Mouse (Mus musculus): ENCODE results near the gene Rilpl1.

The Rilpl1 gene

DNA sequence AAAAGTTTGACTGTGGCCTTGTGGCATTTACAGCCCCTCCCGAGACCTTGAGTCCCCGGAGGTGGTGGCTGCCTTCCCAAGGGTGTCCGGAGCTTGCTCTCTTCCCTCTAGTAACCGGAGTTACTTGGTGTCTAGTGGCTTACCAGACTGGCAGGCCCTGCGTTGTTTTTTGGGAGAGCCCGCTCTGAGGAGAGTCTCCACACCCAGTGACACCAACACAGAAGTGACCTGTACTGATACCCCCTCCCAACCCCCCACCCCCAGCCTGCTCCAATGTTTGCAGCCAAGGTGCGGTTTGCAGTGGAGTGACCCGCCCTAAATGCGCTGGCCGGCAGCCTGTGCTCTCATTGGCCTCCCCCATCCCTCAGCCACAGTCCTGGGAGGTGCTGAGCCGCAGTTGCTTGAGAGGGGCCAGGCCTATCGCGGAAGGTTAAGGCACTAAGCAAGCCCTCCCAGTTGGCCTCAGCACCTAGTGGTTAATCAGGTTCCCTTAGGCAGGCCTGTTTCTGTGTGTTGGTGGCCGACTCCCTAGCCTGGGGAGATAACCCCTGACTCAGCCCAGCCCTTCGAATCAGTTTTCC is 84.8 kb downstream of the Rilpl1 start:
- DNase-seq: peak; percentile 60

GRCm38 (mm10) chr5:124445621-124446293 is 85.4 kb downstream of the Rilpl1 start:
- no peak for DNase-seq

DNA sequence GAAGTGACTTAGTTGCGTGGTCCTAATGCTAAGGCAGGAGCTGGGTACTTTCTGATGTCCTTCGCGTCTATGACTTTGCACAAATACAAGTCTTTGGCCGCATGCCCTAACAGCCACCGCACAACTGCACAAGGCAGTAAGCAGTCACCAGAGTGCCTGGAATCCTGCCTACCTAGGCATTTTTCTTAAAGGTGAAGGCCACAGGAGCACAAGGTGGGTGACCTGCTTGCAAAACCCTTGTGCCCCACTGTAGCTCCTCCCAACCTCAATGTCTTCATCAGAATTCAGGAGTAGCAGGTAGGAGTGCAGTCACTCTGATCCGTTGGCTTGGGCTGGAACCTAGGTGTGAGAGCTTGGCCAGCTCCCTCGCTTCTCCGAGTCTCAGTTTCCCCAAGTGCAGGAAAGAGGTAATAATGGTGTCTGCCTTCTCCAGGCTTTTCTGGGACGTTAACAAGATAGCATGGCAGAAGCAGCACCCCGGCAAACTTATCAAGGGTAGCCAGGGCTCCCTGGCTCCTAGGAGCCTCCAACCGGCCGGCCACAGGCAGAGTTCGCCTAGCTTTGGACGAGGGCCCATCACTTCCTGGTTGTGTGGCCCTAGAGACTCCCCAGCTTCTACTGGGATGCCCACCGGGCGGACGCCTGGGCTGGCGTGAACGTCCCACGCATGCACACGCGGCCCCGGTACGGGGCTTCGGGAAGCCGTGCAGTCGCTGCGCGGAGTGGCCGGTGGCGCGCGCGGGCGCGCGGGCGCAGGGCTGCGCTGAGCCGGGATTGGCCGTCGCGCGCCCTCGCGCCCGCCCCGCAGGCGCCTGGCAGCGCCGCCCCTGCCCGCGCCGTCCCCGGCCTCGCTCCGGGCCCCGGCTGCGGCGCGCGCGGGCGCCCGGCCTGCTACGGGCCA is 86.3 kb downstream of the Rilpl1 start:
- DNase-seq: peak; percentile 64

DNA sequence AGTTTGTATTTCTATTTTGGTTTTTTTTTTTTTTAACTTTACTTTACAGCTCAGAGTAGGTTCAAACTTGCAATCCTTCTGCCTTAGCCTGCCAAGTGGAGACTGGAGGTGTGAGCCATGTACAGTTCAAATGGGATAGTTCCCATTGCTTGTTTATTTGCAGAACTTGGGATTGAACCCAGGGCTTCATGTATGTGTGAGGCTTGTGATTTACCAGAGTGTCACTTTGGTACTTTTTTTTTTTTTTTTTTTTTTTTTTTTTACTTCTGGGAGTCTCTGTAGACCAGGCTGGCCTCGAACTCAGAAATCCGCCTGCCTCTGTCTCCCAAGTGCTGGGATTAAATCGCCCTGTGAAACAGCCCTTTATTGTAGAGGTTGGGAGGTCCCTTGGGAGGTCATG is 87.0 kb downstream of the Rilpl1 start:
- no peak for DNase-seq

Measured in cerebellum, adult 9-10 months (tissue).